Mouse (Mus musculus): Measurements from ENCODE around the gene Becn1.

DNA sequence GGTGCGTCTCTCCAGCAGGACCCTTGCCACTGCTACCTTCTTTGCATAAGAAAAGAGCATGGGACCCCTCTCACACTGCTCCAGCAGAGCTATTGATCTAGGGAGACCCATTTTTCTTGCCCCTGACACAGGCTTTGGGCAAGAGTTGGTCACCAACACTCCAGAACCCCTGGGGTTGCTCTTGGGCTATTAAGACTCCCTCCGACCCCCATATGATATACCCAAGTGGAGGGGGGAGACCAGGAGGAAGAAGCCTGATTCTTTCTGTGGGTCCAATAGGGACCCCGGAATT lies 38.2 kb downstream of the Becn1 start:
- TF ChIP-seq CTCF (IDR thresholded peaks at IDR 0.05; ENCODE audit: extremely low read depth, insufficient read depth, insufficient read length, insufficient replicate concordance) (no peak), POLR2A (IDR thresholded peaks at IDR 0.05; ENCODE audit: low read depth, low read length) (no peak)
